Mouse (Mus musculus) kidney, postnatal 0 days (tissue): ENCODE data around the gene Srebf1. TPM values are rescaled to one million over a fixed set of nuclear protein-coding genes. Genes with fewer than 3 reads are reported as not detected.

ENCODE experiments used
- ATAC-seq: fragments of 200-750 bp; cut with Nextera tagmentation; replicated peaks from 2 replicates; pipeline ENCODE4 v1.8.0; 2017; ENCODE audit warnings: low read depth, moderate number of reproducible peaks, moderate TSS enrichment, moderate library complexity; ENCODE audit not compliant: low FRiP score
- DNase-seq: peaks from one replicate; pipeline ENCODE4 v3.0.0-alpha.2; 2016; ENCODE audit warnings: low spot score
- H3K27ac ChIP-seq: fragments of 300-500 bp; sonication (generic); 2 replicates; pipeline ENCODE4 v1.5.1; 2014; ENCODE audit warnings: mild to moderate bottlenecking
- H3K27me3 ChIP-seq: fragments of 300-500 bp; sonication (generic); 2 replicates; pipeline ENCODE4 v1.6.1; 2014; ENCODE audit warnings: low read length, mixed read lengths; ENCODE audit not compliant: insufficient read depth
- H3K36me3 ChIP-seq: fragments of 300-500 bp; sonication (generic); 2 replicates; pipeline ENCODE4 v1.6.1; 2014; ENCODE audit warnings: low read length, mixed read lengths; ENCODE audit not compliant: insufficient read depth
- H3K4me1 ChIP-seq: fragments of 300-500 bp; sonication (generic); replicated peaks from 2 replicates; pipeline ENCODE4 v1.6.1; 2014; ENCODE audit warnings: antibody characterized with exemption, low read length, mixed read lengths; ENCODE audit not compliant: insufficient read depth
- H3K4me2 ChIP-seq: fragments of 300-500 bp; sonication (generic); 2 replicates; pipeline ENCODE4 v1.6.1; 2014; ENCODE audit warnings: mild to moderate bottlenecking, low read length, moderate library complexity, mixed read lengths
- H3K4me3 ChIP-seq: fragments of 300-500 bp; sonication (generic); replicated peaks from 2 replicates; pipeline ENCODE4 v1.5.1; 2014; ENCODE audit warnings: low read depth, low read length
- H3K9ac ChIP-seq: fragments of 300-500 bp; sonication (generic); 2 replicates; pipeline ENCODE4 v1.6.1; 2014; ENCODE audit warnings: low read depth, low read length
- H3K9me3 ChIP-seq: fragments of 300-500 bp; sonication (generic); replicated peaks from 2 replicates; pipeline ENCODE4 v1.6.1; 2016; ENCODE audit warnings: low read length, inconsistent platforms, mixed read lengths
- CTCF ChIP-seq: IDR thresholded peaks from 2 replicates; pipeline ENCODE4 v1.5.1; 2016; ENCODE audit warnings: antibody characterized with exemption, low read depth, mild to moderate bottlenecking, moderate library complexity
- WGBS: fragments of 180-500 bp; shearing (Covaris S2); extraction: QIAGEN DNeasy Blood & Tissue Kit; methylation state at CpG from one replicate; pipeline ENCODE4 v1.1.7; 2014; 5-methylcytosine and 5-hydroxymethylcytosine counted together
- polyA plus RNA-seq: library from polyadenylated mRNA; unstranded; fragments of >200 nt; fragmentation: Nextera tagmentation; extraction: Ambion mirVana; gene quantifications from 2 replicates; pipeline ENCODE4 v1.2.1, GENCODE M21; 2015

Srebf1 gene
- polyA plus RNA-seq, 1 experiment from 2014 or later, result 50.6 TPM

GRCm38 (mm10) chr11:60175371-60176181, 46.8 kb downstream of the Srebf1 start:
- WGBS, result under 1% methylated on average over 65 of the region's 66 CpGs

DNA sequence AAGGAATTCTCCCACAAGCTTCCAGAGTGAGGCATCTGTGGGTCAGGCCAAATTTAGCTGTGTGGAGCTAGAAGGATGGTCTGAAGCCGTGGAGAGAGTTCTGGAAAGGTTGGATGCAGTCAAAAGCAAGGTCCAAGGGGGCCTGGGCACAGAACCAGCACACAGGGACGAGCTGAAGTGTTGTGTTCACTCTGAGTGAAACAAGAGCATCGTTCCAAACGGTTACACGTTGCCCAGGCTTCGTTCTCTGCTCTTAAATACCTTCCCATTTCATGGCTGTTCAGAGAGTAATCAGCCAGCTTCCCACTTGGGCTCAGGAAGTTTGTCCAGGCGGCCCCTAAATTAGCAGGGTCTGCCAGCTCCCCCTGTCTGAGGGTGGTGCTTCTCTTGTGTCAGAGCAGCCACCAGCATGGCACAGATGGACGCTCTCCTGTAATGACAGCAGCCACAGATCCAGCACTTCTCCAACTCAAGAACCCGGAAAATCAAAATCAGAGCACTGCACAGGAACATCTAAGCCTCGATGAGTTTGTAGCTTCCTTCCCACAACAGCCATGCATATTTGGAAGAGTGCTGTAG, 48.7 kb downstream of the Srebf1 start:
- no peak overlapping the region for H3K4me3 ChIP-seq
- no peak overlapping the region for H3K4me2 ChIP-seq
- ATAC-seq (no peak), DNase-seq (no peak)
- H3K9ac ChIP-seq, result no peak overlapping the region
- no peaks in the 10 kb centered on the region for H3K36me3 ChIP-seq
- H3K9me3 ChIP-seq, result no peaks in the 10 kb centered on the region
- H3K4me1 ChIP-seq, result peaks cover 47% of the 10 kb centered on the region
- no peaks in the 10 kb centered on the region for H3K27me3 ChIP-seq
- no peak for TF ChIP-seq CTCF
- no peak overlapping the region for H3K27ac ChIP-seq
- WGBS, result 48% methylated on average over 10 of the region's 10 CpGs

More at GRCm38 (mm10) chr11:60175371-60176181, 46.8 kb downstream of the Srebf1 start:
- Histone ChIP-seq H3K9ac (peak overlapping the region; percentile 74), H3K27me3 (no peaks in the 10 kb centered on the region), H3K4me1 (peaks cover 40% of the 10 kb centered on the region), H3K27ac (peak overlapping the region; percentile 85), H3K36me3 (0 out of 2 replicates have a peak, but pooled peaks cover 2% of the 10 kb centered on the region), H3K4me2 (peak overlapping the region; percentile 100), H3K9me3 (no peaks in the 10 kb centered on the region), H3K4me3 (peak overlapping the region; percentile 67)
- no peak for TF ChIP-seq CTCF
- ATAC-seq (peak; percentile 41), DNase-seq (peak; percentile 65)

DNA sequence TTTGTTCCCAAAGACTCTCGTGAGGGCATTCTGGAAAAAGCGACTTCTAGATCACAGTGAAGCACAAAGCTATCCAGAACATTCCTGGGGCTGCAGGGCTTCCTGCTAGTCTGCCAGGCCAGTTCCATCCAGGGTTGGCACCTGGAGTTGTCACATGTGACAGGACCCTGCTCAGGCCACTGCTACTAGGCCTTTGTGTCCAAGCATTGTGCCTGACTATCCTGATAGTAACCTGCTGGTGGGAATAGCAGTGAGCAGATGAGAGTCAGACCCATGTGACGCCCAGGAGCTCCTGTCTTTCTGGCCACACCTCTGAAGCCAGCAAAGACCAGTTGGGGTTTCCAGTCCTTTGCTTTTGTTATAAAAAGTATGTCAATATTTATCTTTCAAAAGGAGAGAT, 50.3 kb downstream of the Srebf1 start:
- Histone ChIP-seq H3K9ac (no peak overlapping the region), H3K27me3 (no peaks in the 10 kb centered on the region), H3K4me3 (no peak overlapping the region), H3K27ac (0 out of 2 replicates have a peak overlapping the region, but pooled peaks have one; percentile 13), H3K4me2 (no peak overlapping the region), H3K9me3 (no peaks in the 10 kb centered on the region), H3K36me3 (no peaks in the 10 kb centered on the region), H3K4me1 (peaks cover 37% of the 10 kb centered on the region)
- no peak for TF ChIP-seq CTCF
- ATAC-seq (no peak), DNase-seq (no peak)
- 91% methylated on average over 3 of the region's 3 CpGs for WGBS

GRCm38 (mm10) chr11:60168780-60169179, 53.6 kb downstream of the Srebf1 start:
- Histone ChIP-seq H3K4me1 (peaks cover 33% of the 10 kb centered on the region), H3K9me3 (no peaks in the 10 kb centered on the region), H3K27ac (peak overlapping the region; percentile 42; the same call in 1 of the 2 replicates), H3K4me2 (no peak overlapping the region), H3K27me3 (no peaks in the 10 kb centered on the region), H3K4me3 (no peak overlapping the region), H3K36me3 (no peaks in the 10 kb centered on the region), H3K9ac (0 out of 2 replicates have a peak overlapping the region, but pooled peaks have one; percentile 18)
- DNase-seq (no peak), ATAC-seq (no peak)
- WGBS, result 22% methylated on average over 9 of the region's 9 CpGs
- no peak for TF ChIP-seq CTCF

- Histone ChIP-seq H3K4me2 (no peak overlapping the region), H3K27me3 (no peaks in the 10 kb centered on the region), H3K36me3 (no peaks in the 10 kb centered on the region), H3K27ac (0 out of 2 replicates have a peak overlapping the region, but pooled peaks have one; percentile 57), H3K4me3 (no peak overlapping the region), H3K9me3 (no peaks in the 10 kb centered on the region), H3K9ac (no peak overlapping the region), H3K4me1 (peaks cover 25% of the 10 kb centered on the region)
- ATAC-seq (peak; percentile 44; the same call in 1 of the 2 replicates), DNase-seq (peak; percentile 84)
- 28% methylated on average over 5 of the region's 5 CpGs for WGBS
- TF ChIP-seq CTCF, result no peak
These were observed 57.3 kb downstream of the Srebf1 start for GRCm38 (mm10) chr11:60165076-60165475.

GRCm38 (mm10) chr11:60164450-60164849, 57.9 kb downstream of the Srebf1 start:
- Histone ChIP-seq H3K9ac (no peak overlapping the region), H3K27ac (0 out of 2 replicates have a peak overlapping the region, but pooled peaks have one; percentile 57), H3K4me1 (peaks cover 25% of the 10 kb centered on the region), H3K27me3 (no peaks in the 10 kb centered on the region), H3K4me2 (no peak overlapping the region), H3K4me3 (no peak overlapping the region), H3K36me3 (no peaks in the 10 kb centered on the region), H3K9me3 (no peaks in the 10 kb centered on the region)
- no peak for DNase-seq
- WGBS, result 48% methylated on average over 6 of the region's 6 CpGs
- TF ChIP-seq CTCF, result no peak
- ATAC-seq, result no peak
